In the genomic region with DNA sequence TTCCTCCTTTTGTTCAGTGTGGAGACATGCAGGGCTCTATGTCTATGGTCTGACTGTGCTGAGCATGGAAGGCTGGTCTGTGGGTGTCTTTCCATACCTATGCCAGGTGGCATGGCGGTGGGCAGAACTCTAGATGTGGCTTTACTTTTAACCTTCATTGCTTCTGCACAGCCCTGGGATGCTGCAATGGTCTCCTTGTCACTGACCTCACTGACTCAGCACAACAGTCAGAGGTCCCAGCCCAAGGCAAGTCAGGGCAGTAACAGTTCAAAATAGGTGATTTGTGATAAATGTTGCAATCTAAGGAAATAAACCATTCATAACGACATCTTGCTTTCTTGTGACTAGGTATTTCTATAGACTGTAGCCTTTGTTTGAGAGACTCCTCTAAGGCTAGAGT, we compare ENCODE assay signal across 22 mouse cellular contexts. TPM values are rescaled to one million over a fixed set of nuclear protein-coding genes. Genes with fewer than 3 reads are reported as not detected.
"Had no signal": no experiment of that assay in that cellular context is flagged by ENCODE, and none has a peak within 500 bp of the region (broad histone marks: within the 10 kb centered on the region; RNA-seq: fewer than 3 reads in every experiment).

No protein-coding gene starts in this region.

- DNase-seq: lung, embryonic 14.5 days; lung, postnatal 10 days; lung, postnatal 4 days; midbrain, embryonic 14.5 days; retina, postnatal 1 day; right cerebral cortex, adult 18-20 months; right cerebral cortex, postnatal 25 days; right cerebral cortex, postnatal 4 days; spleen, adult 18-20 months; thymus, adult 18-20 months; thymus, postnatal 14 days; thymus, postnatal 36 days had no signal

RNA-seq across cellular contexts. Expression of gene Art2b, which starts 21.3 kb away (rescaled TPM):
- polyA plus RNA-seq: lung, embryonic 14.5 days; lung, embryonic 16.5 days; midbrain, embryonic 10.5 days; midbrain, embryonic 12.5 days; midbrain, embryonic 14.5 days; midbrain, embryonic 16.5 days; myocyte; neural tube, embryonic 11.5 days; neural tube, embryonic 13.5 days; neural tube, embryonic 15.5 days; stomach, embryonic 14.5 days; stomach, embryonic 16.5 days had no signal
